Mouse (Mus musculus) T-helper 17 cell (primary cell): ENCODE measurements around the gene Sptssb.

Experiments used
- in situ Hi-C, 2 experiments: fragments of 300-600 bp; cut with MboI, MseI; formaldehyde crosslinking; loops; 1 replicate in 1 of 2; 2 replicates in 1 of 2; pipeline ENCODE4 v1.15.1; 2025; ENCODE audit warnings: high pct_unique_total_duplicates in 2 of 2

Gene Sptssb

DNA sequence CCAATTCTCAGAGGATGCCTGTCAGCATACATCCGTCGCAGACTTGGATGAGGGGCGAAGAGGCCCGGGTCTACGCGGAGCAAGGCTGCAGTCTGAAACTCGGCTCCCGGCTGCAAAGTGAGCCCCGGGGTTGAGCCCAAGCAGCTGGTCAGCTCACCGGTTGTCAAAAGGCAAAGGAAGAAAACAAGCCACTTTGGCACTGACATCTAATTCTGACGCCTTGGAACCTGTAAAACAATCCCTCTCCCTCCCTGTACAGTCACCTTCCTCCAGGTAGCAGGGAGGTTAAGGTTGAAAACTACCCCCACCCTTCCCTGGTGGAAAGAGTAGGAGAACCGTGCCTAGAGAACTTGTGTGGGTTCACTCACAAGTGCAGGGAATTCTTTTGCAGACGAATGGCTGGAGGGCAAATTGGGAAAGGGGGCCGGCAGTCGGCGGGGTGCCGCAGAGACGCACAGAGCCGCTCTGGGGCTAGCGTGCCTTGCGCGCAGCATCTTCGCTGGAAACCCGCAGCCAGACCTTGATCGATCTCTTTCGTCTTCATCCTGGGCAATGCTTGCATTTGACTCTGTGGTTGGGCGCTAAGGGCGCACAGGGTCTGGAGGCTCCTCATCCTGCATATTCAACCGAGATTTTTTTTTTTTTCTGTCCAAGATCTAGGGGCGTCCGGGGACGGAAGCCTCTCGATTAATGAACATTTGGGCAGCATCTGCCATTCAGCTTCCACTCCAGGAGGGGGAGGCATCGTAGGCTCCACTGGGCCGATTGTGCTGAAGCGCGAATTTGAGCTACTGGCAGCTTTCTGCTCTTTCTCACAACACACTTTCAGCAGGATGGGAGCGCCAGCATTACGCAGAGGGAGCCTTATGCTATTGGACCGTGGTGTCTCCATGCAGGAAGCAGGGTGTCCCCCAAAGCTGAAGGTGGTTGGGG, 1.1 kb upstream of the Sptssb start:
- in situ Hi-C loops = no loop called here

DNA sequence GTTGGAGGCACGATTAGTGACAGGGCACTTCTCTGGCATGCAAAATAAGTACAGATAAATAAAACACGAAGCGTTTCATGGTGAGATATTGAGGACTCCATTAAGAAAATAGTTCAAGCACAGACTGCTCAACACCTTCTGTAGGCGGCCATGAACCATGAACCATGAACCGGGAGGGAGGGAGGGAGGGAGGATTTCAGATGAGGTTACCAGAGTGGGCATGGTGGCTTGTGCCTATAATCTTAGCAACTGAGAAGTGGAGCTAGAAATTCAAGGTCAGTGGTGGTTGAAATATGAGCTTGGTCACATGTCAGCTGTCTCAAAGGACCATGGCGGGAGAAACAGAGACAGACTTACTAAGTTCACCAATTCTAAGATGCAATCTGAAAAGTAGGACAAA, 20.3 kb downstream of the Sptssb start:
- in situ Hi-C loops = loop anchor here in 1 of 2 experiments (25.0 kb wide), 1 partner anchor 1248 kb away; no protein-coding TSS in a partner anchor

DNA sequence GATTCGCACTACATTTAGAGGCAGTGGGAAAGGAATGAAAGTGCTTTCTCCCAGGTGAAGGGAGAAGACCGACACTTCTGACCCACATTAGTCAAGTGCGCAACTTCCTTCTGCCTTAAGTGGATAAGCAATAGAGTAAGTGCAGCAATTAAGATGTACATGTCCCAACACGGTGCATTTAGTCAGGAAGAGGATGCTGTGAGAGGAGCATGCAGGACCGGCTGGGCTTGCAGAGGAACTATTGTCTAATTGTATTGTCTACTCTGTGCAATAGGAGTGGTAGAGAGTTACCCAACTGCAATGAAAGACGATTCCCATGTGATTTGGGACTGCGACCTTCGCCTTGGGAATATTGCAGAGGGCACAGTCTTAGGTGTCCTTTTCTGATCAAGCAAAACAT, 30.2 kb downstream of the Sptssb start:
- in situ Hi-C loops = loop anchor here in 1 of 2 experiments (25.0 kb wide), 1 partner anchor 1258 kb away; no protein-coding TSS in a partner anchor

DNA sequence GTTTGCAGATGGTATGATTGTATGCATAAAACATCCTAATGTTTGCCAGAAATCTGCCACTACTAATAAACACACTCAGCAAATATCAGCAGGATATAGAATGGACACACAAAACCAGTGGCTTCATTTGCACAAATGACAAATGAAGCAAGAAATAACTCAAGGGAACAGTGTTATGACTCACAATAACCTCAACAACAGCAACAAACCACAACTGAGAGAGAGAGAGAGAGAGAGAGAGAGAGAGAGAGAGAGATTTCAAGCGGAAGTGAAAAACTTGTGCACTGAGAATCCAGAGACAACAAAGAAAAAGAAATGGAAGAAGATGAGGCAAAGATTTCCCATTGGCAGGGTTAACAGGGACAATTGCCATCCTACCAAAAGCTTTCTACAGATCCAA, 35.2 kb downstream of the Sptssb start:
- in situ Hi-C loops = no loop called here

DNA sequence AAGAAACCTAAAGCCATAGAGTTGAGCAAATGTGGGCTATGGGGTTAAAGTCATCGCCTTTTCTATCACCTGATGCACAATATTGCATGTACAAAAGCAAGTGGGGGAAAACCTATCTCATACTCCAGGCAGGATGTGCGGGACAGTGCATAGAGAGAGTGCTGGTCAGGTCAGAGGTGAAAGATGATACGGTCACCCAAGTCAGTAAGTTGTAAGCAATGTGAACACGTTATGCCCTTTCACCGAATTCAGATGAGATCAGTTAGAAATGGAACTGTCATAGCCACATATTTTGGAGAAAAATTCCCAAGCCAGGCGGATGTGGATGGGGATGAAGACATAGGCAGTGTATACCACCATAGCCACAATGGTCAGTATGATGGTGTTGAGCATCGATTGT, 39.1 kb downstream of the Sptssb start:
- in situ Hi-C loops = no loop called here

DNA sequence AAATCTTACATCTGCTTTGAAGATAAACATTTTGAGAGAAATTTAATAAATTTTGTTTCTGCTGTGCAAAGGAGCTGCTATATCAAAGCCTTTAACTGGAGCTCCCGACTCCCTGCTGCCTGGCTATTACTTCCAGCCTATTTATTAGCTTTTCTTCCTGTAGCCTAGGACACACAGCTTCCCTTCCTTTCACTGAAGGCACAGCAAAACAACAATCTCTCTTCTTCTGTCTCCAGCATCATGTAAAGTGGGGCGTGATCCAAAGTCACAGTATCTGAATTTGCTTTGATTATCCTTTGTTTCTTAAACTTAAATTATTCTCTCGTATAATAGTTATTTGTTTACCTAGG, 39.9 kb downstream of the Sptssb start:
- in situ Hi-C loops = no loop called here

DNA sequence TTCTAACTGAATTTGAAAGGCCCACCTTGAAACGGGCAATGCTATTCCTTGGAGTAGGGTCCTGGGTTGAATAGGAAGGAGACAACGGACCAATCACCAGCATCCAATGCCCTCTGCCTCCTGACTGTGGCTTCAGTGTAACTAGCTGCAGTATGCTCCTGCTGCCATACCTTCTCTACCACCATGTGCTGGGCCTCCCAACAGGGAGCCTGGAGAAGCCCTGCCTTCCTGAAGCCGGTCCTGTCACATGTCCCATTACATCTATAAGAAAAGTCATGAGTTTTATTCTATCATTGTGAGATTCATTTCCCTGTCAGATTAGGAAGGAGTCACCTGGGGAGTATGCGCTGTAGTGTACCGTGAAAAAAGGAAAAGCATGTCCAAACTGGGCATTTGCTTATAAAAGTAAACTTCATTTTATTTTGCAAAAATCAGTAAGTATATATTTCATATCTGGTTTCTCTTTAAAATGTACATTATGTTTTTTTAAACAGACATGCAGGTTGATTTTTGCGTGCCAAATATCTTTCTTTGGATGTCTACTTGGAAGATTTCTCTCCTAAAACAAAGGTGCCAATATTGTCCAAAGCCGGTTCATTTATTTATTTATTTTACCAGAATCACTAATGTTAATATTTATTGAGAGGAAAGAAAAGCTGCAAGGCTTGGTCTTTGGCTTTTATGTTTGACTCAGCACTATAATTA, 40.4 kb downstream of the Sptssb start:
- in situ Hi-C loops = no loop called here

DNA sequence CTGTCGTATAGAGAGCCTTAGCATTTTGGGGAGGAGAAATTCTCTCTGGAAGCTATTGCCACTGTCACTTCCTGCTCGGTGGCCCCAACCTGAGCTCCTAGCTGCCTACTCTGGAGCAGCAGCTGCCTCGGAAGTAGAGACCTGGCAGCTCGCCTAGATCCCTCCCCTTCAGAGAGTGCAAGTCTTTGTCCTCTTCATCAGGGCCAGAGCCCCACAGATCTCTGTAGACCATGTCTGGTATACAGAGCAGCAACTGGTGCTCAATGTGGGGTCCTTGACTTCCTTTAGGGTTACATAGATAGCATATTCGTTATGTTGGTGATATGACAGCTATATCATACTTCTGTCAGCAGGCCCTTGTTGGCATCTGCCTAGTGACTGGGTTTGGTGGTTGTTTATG, 41.3 kb downstream of the Sptssb start:
- in situ Hi-C loops = no loop called here

DNA sequence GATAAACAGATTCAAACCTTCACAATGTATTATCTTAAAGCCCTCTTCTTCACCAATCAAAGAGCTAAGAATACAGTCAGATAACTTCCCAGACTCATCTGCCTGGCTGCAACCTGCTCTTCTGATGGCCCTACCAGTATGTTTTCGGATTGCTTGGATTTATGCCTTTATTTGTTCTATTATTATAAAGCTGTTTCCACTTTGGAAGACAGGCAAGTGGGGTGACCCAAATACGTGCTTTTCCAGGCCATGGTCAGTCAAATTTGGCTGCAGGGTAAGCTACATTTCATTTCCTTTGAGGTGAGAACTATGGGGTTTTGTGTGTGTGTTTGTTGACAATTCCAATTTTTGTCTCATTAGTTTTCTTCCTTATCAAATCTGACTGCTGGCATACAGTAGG, 43.2 kb downstream of the Sptssb start:
- in situ Hi-C loops = no loop called here

DNA sequence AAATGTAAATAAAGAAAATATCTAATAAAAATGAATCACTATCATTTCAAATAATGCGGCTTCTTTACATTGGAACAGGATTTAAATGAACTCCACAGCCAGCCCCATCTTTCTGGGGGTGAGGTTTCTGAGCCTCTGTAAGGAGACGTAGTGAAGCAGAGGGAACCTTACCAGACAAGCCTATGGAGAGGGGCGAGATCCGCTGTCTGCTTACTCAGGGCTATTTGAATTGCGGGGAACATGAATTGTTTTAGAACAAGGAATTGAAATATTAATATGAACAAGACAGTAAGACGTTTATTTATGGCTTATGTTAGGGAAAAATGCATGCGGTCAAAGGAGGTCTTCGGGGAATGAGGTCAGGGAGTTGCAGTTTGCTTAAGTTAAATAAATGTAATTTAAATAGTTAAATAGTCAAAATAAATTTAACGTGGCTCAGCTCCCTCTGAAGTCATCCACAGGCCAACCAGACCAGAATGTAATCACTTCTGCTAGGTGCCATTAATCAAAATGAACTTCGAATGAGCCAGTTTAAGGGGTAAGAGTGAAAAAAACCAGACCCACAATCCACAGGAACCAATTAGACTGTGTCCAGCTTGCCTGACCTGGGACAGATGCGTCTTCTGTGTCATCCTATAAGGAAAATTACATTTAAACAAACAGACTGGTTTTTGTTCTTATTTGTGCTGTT, 46.6 kb downstream of the Sptssb start:
- in situ Hi-C loops = no loop called here

DNA sequence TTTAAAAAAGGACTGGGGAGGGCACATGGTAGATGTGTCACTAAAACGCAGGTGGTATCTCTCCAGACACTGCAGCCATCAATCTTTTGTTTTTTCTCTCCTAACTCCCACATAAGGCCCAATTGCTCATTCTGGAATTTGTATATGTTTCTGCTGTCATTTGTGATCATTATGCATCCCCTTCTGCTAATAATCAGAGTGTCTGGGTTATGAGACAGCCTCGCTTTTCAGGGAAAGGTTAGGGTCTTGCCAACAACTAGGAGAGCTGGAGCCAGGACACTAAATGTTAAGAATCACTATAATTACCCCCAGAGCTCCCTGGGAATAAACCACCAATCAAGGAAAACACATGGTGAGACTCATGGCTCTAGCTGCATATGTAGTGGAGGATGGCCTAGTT, 47.3 kb downstream of the Sptssb start:
- in situ Hi-C loops = no loop called here

DNA sequence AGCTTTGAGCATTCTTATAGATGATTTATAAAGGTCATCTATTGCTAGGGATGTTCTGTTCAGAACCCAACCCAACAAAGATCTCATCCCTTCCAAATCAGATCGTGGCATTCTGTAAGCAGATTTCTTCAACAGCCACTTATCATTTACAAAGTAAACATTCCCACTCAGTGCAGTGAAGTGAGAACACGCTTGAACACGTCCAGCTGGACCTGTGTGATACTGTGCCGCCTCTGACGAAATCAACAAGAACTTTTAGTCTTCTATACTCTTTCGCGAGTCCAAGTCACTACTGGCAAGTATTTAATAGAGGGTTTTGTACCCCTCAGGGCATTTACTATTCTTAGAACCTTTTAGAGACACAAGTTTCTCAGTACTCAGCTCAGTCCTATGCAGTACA, 51.3 kb downstream of the Sptssb start:
- in situ Hi-C loops = no loop called here

DNA sequence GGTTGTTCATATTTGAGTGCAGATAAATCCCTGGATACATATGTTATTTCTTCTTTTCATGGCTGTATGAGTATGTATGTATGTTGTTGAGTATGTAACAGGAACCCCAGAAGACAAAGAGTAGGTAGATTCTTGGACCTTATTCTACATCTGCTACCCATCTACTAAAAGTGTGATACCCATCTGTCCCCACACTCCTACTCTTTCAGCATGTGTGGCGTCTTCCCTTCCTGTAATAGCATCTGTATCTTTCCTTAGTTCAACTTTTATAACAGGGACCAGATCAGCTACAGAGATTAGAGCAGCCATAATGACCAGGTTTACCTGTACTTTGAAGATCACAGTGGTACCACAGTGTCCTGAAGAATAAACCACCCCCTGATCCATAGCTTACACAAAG, 56.6 kb downstream of the Sptssb start:
- in situ Hi-C loops = no loop called here

DNA sequence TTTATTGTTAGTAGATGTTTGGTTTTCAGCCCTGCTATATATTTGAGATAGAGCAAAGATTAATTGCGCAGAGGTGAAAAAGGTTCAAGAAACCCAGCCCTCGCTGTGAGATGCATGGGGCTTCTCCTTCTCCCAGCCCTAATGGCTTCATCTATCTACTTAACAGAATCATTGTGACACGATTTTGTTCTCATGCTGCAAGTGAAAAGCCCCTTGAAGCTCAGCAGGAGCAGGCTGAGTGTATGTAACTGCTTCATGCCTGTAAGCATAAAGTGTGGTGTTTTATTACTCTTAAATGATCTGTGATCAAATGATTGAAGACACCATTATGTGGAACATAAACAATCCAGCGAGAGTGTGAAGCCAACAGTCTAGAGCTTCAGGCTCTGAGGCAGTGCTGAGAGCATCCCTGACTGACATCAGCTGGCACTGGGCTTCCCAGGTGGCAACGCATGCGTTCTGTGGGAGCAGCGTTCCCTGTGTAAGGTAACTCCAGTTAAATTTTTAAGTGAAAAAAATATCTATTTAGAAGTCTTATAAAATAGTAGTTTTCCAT, 58.8 kb downstream of the Sptssb start:
- in situ Hi-C loops = no loop called here

DNA sequence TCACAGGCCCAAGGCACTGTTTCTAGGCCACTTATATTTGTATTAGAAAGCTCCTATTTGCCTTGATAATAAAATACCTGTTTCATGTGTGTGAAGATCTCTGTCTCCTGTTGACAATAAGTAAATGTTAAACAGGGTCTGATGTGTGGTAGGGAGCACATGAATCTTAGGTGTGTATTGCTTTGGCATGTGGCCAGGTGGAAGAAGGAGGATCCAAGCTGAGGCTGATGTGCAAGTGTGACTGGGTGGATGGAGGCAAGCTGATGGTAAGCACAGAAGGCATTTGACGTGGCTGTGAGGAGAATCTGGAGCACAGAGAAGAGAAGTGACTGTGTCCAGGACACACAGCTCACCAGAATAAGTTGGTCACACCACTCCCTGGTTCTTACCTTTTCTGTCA, 60.6 kb downstream of the Sptssb start:
- in situ Hi-C loops = no loop called here

DNA sequence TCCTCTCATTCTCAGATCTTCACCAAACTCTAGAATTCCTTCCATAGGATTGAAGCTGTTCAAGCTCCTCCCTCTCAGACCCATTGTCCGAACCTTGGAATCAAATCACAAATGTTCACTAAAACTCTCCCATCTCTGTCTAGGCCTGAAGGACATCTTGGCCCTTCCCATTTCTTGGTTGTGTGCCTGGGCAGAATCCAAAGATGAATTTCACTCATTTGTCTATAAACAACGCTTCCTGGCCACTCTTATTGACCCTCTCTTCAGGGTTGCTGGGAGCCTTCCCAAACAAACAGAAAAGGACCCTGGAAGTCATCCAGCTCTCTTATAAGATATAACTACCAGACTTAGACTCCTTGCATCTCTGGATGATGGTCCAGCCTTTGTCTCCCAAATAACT, 61.8 kb downstream of the Sptssb start:
- in situ Hi-C loops = no loop called here

DNA sequence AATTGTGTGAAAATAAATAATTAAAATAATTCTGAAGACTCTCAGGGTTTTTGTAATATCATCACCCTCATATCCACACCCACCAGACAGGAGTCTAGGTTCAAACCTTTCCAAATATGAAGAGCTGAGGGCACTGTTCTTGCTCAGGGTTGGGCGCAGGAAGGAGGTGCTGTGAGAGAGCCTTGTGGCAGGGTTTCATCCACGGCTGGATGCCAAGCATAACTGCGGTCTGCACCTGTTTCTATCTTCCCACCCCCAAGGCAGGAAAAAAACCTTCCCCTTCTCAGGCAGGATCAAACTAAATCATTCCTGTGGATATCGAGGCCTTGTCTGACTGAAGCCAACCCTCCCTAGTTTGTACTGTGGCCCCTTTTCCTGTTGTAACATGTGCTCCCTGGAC, 62.2 kb downstream of the Sptssb start:
- in situ Hi-C loops = no loop called here

DNA sequence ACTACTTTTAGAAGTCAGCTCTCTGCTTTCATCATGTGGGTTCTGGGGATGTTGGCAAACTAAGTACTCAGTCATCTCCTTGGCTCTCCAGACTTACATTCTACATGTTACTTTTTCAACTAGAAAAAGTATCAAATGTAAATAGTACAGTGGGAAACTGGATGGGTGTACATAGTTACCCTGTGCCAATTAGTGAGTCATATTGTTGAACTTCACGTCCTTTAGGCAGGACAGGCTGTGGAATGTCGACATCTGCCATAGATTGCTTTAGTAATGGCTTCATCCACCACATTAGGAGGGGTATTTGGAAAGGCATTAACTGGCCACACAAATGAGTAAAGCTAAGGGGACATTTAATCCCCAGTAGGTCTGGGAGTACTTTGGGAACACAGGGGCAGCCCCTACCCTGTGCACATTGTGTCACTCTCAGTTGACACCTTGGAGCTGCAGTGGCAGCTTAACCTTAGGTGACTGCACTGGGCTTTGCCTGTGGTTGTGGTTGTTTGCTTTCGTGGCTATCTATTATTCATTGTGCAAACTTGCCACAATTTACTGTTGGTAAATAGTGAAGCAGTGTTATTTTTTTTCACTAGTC, 66.8 kb downstream of the Sptssb start:
- in situ Hi-C loops = no loop called here

DNA sequence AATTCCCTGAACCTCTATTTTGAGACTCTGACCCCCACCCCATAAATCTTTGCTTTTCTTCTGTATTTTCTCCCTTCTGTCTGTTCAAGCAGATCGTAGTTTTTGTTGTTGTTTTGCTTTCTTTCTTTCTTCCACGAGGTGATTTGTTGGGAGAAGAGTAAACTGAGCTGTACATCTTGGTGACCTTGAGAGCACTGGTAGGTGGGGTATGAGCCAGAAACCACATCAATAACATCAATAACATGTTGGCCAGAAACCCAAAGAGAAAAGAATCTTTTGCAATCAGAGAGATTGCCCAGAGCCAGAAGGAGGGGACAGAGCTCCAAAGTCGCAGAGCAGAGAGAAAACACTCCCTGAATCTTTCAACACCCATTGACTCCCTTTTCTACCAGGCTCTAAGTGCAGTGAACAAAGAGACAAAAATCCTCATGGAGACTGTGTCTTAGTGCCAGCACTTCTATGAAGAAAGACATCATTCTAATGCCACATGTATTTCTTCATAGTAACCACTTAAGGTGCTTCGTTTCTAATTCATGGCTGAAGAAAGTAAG, 80.4 kb downstream of the Sptssb start:
- in situ Hi-C loops = no loop called here

DNA sequence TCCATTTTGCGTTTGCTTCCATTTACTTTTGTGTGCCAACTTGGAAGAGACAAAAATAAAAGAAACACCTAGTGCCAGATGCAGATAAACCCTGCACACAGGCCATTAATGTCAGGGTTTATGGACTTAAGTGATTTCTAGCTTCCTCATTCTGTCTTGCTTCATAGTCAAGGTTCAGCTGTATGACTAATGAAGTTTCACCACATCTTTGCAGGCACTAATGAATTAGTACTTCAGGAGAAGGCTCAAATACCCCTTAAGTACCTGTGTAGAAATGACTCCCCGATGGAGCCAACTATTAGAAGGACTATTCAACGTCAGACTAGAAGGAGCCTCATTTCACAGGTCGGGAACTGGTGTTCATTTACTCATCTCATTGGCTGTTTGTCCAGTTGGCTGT, 86.4 kb downstream of the Sptssb start:
- in situ Hi-C loops = no loop called here
